Mouse (Mus musculus): ENCODE measurements around the gene Sh3pxd2a.

- TF ChIP-seq CTCF (conservative IDR thresholded peaks at IDR 0.05; ENCODE audit: insufficient read depth, insufficient read length, low read depth, low read length) = no peak
- TF ChIP-seq POLR2A (IDR thresholded peaks at IDR 0.05; ENCODE audit: low read depth, low read length) = no peak
These were observed 31.9 kb downstream of the Sh3pxd2a start for GRCm38 (mm10) chr19:47432339-47432738.
